ENCODE assay signal across 21 mouse cellular contexts in genomic region chr14:63020524-63021156, GRCm38 (mm10). TPM values are rescaled to one million over a fixed set of nuclear protein-coding genes. Genes with fewer than 3 reads are reported as not detected.
A peak's percentile ranks its signal among the peaks of the same experiment; 100 is the strongest.
DNase-seq lines count a peak whose midpoint lies in the region; ATAC-seq and TF ChIP-seq lines count a peak whose summit lies in the region.
"Had no signal": no experiment of that assay in that cellular context is flagged by ENCODE, and none has a peak within 500 bp of the region (broad histone marks: within the 10 kb centered on the region; RNA-seq: fewer than 3 reads in every experiment).

No protein-coding gene starts in this region.

- TF ChIP-seq CTCF in midbrain, postnatal 0 days (IDR thresholded peaks at IDR 0.05), result no peak
- no peak for TF ChIP-seq CTCF in cerebellum, adult 2 months (IDR thresholded peaks at IDR 0.05; ENCODE audit: borderline replicate concordance, insufficient read depth, low read depth, low read length)

- WGBS in midbrain, embryonic 14.5 days, result 62% methylated on average over 6 of the region's 6 CpGs
- 54% methylated on average over 6 of the region's 6 CpGs for WGBS in midbrain, postnatal 0 days
- WGBS in cerebellum, adult 2 months, result 65% methylated on average over 6 of the region's 6 CpGs

- H3K27me3 ChIP-seq in midbrain, embryonic 14.5 days (ENCODE audit: control insufficient read depth, insufficient read depth, low read length), result no peaks in the 10 kb centered on the region
- no peaks in the 10 kb centered on the region for H3K27me3 ChIP-seq in midbrain, postnatal 0 days (ENCODE audit: insufficient read depth, low read length)
- H3K27me3 ChIP-seq in cerebellum, adult 2 months (ENCODE audit: control insufficient read depth, insufficient read depth, low read length), result no peaks in the 10 kb centered on the region
- H3K27me3 ChIP-seq: CH12.LX; limb, embryonic 13.5 days had no signal

- no peak for TF ChIP-seq POLR2A in cerebellum, adult 2 months (IDR thresholded peaks at IDR 0.05; ENCODE audit: borderline replicate concordance, insufficient read depth, low read length)

- DNase-seq in midbrain, embryonic 14.5 days, result peak; percentile 7
- no peak for DNase-seq in midbrain, postnatal 0 days (ENCODE audit: low spot score)
- peak; percentile 64 for DNase-seq in Muller cell, postnatal 12 days (ENCODE audit: inconsistent ontology term)
- DNase-seq in frontal cortex, postnatal 25 days (ENCODE audit: low spot score in 2 of 2), result peak; percentile 5
- peak; percentile 26 to 59 for DNase-seq in right cerebral cortex, postnatal 36 days (ENCODE audit: low spot score in 2 of 2)
- no peak for DNase-seq in urinary bladder, postnatal 10 days (ENCODE audit: low spot score)
- DNase-seq in cerebellum, adult 2 months, result no peak
- DNase-seq: cerebellum, postnatal 10 days; gastrocnemius, postnatal 36 days; lung, postnatal 36 days had no signal

- no peaks in the 10 kb centered on the region for H3K36me3 ChIP-seq in midbrain, embryonic 14.5 days (ENCODE audit: control insufficient read depth, insufficient read depth, low read length)
- H3K36me3 ChIP-seq in midbrain, postnatal 0 days (ENCODE audit: insufficient read depth, low read length), result no peaks in the 10 kb centered on the region
- H3K36me3 ChIP-seq: heart, embryonic 13.5 days; limb, embryonic 13.5 days; midbrain, embryonic 10.5 days had no signal

- no peak overlapping the region for H3K4me2 ChIP-seq in midbrain, embryonic 14.5 days (ENCODE audit: low read length)
- no peak overlapping the region for H3K4me2 ChIP-seq in midbrain, postnatal 0 days (ENCODE audit: low read depth, low read length, poor library complexity, severe bottlenecking)
- H3K4me2 ChIP-seq: heart, embryonic 13.5 days; limb, embryonic 13.5 days had no signal

- H3K4me1 ChIP-seq in midbrain, embryonic 14.5 days (ENCODE audit: control insufficient read depth, insufficient read depth, low read length), result no peaks in the 10 kb centered on the region
- no peaks in the 10 kb centered on the region for H3K4me1 ChIP-seq in midbrain, postnatal 0 days (ENCODE audit: insufficient read depth, low read length)
- no peaks in the 10 kb centered on the region for H3K4me1 ChIP-seq in cerebellum, adult 2 months (ENCODE audit: control insufficient read depth, insufficient read depth, low read length)
- H3K4me1 ChIP-seq: limb, embryonic 13.5 days had no signal

- no peak overlapping the region for H3K9ac ChIP-seq in midbrain, embryonic 14.5 days (replicated peaks; ENCODE audit: low read length)
- no peak overlapping the region for H3K9ac ChIP-seq in midbrain, postnatal 0 days (replicated peaks; ENCODE audit: low read length, poor library complexity, severe bottlenecking)
- H3K9ac ChIP-seq: heart, embryonic 13.5 days; limb, embryonic 13.5 days had no signal

- no peak overlapping the region for H3K27ac ChIP-seq in midbrain, embryonic 14.5 days (replicated peaks; ENCODE audit: low read depth, low read length)
- no peak overlapping the region for H3K27ac ChIP-seq in midbrain, postnatal 0 days (ENCODE audit: low read depth, low read length)
- no peak overlapping the region for H3K27ac ChIP-seq in cerebellum, adult 2 months (ENCODE audit: insufficient read depth, low read length)
- H3K27ac ChIP-seq: heart, embryonic 13.5 days; kidney, postnatal 0 days; limb, embryonic 13.5 days; midbrain, embryonic 10.5 days had no signal

- no peak for ATAC-seq in midbrain, embryonic 14.5 days (ENCODE audit: low FRiP score, low TSS enrichment)
- no peak for ATAC-seq in midbrain, postnatal 0 days (ENCODE audit: low FRiP score)
- ATAC-seq: forebrain, embryonic 16.5 days had no signal

- H3K4me3 ChIP-seq in midbrain, embryonic 14.5 days (replicated peaks; ENCODE audit: low read depth, low read length), result no peak overlapping the region
- no peak overlapping the region for H3K4me3 ChIP-seq in midbrain, postnatal 0 days (ENCODE audit: low read depth, low read length)
- no peak overlapping the region for H3K4me3 ChIP-seq in cerebellum, adult 2 months (replicated peaks; ENCODE audit: insufficient read depth, low read depth, low read length)
- H3K4me3 ChIP-seq: erythroblast, embryonic 14.5 days; heart, embryonic 13.5 days; limb, embryonic 13.5 days; midbrain, embryonic 10.5 days had no signal

- H3K9me3 ChIP-seq in midbrain, embryonic 14.5 days (ENCODE audit: control insufficient read depth, low read length), result no peaks in the 10 kb centered on the region
- H3K9me3 ChIP-seq in midbrain, postnatal 0 days (ENCODE audit: low read length), result no peaks in the 10 kb centered on the region
- H3K9me3 ChIP-seq: heart, embryonic 13.5 days; midbrain, embryonic 10.5 days had no signal

RNA-seq across cellular contexts. Expression of gene Defb43, which starts 9.1 kb away (rescaled TPM):
- polyA plus RNA-seq in midbrain, embryonic 14.5 days (2014; fragmentation: Nextera tagmentation; extraction: Ambion mirVana), result not detected in 2 replicates
- not detected in 2 replicates for total RNA-seq in midbrain, postnatal 0 days (2014; rRNA removed)
- not detected in 2 replicates for polyA plus RNA-seq in midbrain, postnatal 0 days (2015; fragmentation: Nextera tagmentation; extraction: Ambion mirVana)
- not detected in 2 replicates for polyA plus RNA-seq in cerebellum, adult 2 months (2012; rRNA removed)
- total RNA-seq: CH12.LX; gastrocnemius, postnatal 36 days; hematopoietic stem cell, adult 5-6 weeks; layer of hippocampus, adult 8-10 months had no signal
- polyA plus RNA-seq: erythroblast, embryonic 14.5 days; forebrain, embryonic 16.5 days; heart, embryonic 13.5 days; kidney, postnatal 0 days; limb, embryonic 13.5 days; liver, embryonic 16.5 days; midbrain, embryonic 10.5 days; urinary bladder, adult 2 months had no signal

RNA-seq across cellular contexts. Expression of gene Defb47, which starts 22.8 kb away (rescaled TPM):
- 0.75 TPM in 1 of 2 replicates, not detected in the other for polyA plus RNA-seq in midbrain, embryonic 14.5 days (2014; fragmentation: Nextera tagmentation; extraction: Ambion mirVana)
- not detected in 2 replicates for total RNA-seq in midbrain, postnatal 0 days (2014; rRNA removed)
- not detected in 2 replicates for polyA plus RNA-seq in midbrain, postnatal 0 days (2015; fragmentation: Nextera tagmentation; extraction: Ambion mirVana)
- polyA plus RNA-seq in cerebellum, adult 2 months (2012; rRNA removed), result 1.4 and 2.6 TPM in 2 replicates
- total RNA-seq: CH12.LX; gastrocnemius, postnatal 36 days; hematopoietic stem cell, adult 5-6 weeks; layer of hippocampus, adult 8-10 months had no signal
- polyA plus RNA-seq: erythroblast, embryonic 14.5 days; forebrain, embryonic 16.5 days; heart, embryonic 13.5 days; kidney, postnatal 0 days; limb, embryonic 13.5 days; liver, embryonic 16.5 days; midbrain, embryonic 10.5 days; urinary bladder, adult 2 months had no signal

RNA-seq across cellular contexts. Expression of gene Defb42, which starts 26.2 kb away (rescaled TPM):
- polyA plus RNA-seq in midbrain, embryonic 14.5 days (2014; fragmentation: Nextera tagmentation; extraction: Ambion mirVana), result 0.29 TPM in 1 of 2 replicates, not detected in the other
- total RNA-seq in midbrain, postnatal 0 days (2014; rRNA removed), result 0.49 TPM in 1 of 2 replicates, not detected in the other
- polyA plus RNA-seq in midbrain, postnatal 0 days (2015; fragmentation: Nextera tagmentation; extraction: Ambion mirVana), result 0.11 TPM in 1 of 2 replicates, not detected in the other
- 6.5 and 8.1 TPM in 2 replicates for polyA plus RNA-seq in cerebellum, adult 2 months (2012; rRNA removed)
- total RNA-seq: CH12.LX; gastrocnemius, postnatal 36 days; hematopoietic stem cell, adult 5-6 weeks had no signal
- polyA plus RNA-seq: erythroblast, embryonic 14.5 days; limb, embryonic 13.5 days; liver, embryonic 16.5 days; midbrain, embryonic 10.5 days had no signal

RNA-seq across cellular contexts. Expression of gene Defb30, which starts 29.1 kb away (rescaled TPM):
- polyA plus RNA-seq in midbrain, embryonic 14.5 days (2014; fragmentation: Nextera tagmentation; extraction: Ambion mirVana), result not detected in 2 replicates
- not detected in 2 replicates for total RNA-seq in midbrain, postnatal 0 days (2014; rRNA removed)
- not detected in 2 replicates for polyA plus RNA-seq in midbrain, postnatal 0 days (2015; fragmentation: Nextera tagmentation; extraction: Ambion mirVana)
- polyA plus RNA-seq in cerebellum, adult 2 months (2012; rRNA removed), result not detected in 2 replicates
- total RNA-seq: CH12.LX; gastrocnemius, postnatal 36 days; hematopoietic stem cell, adult 5-6 weeks; layer of hippocampus, adult 8-10 months had no signal
- polyA plus RNA-seq: erythroblast, embryonic 14.5 days; forebrain, embryonic 16.5 days; heart, embryonic 13.5 days; kidney, postnatal 0 days; limb, embryonic 13.5 days; liver, embryonic 16.5 days; midbrain, embryonic 10.5 days; urinary bladder, adult 2 months had no signal

RNA-seq across cellular contexts. Expression of gene Defb48, which starts 36.3 kb away (rescaled TPM):
- polyA plus RNA-seq in midbrain, embryonic 14.5 days (2014; fragmentation: Nextera tagmentation; extraction: Ambion mirVana), result not detected in 2 replicates
- total RNA-seq in midbrain, postnatal 0 days (2014; rRNA removed), result not detected in 2 replicates
- polyA plus RNA-seq in midbrain, postnatal 0 days (2015; fragmentation: Nextera tagmentation; extraction: Ambion mirVana), result not detected in 2 replicates
- not detected in 2 replicates for polyA plus RNA-seq in cerebellum, adult 2 months (2012; rRNA removed)
- total RNA-seq: CH12.LX; gastrocnemius, postnatal 36 days; hematopoietic stem cell, adult 5-6 weeks; layer of hippocampus, adult 8-10 months had no signal
- polyA plus RNA-seq: erythroblast, embryonic 14.5 days; forebrain, embryonic 16.5 days; heart, embryonic 13.5 days; kidney, postnatal 0 days; limb, embryonic 13.5 days; liver, embryonic 16.5 days; midbrain, embryonic 10.5 days; urinary bladder, adult 2 months had no signal

Comparison
In these comparisons a context has a peak if more than half of its experiments do, and no peak if none do; other contexts are left out.
1. DNase-seq: peak in midbrain, embryonic 14.5 days (single experiment), Muller cell, postnatal 12 days (single experiment), frontal cortex, postnatal 25 days (2 of 2) and right cerebral cortex, postnatal 36 days (2 of 2); none in midbrain, postnatal 0 days (single experiment), urinary bladder, postnatal 10 days (single experiment) and cerebellum, adult 2 months (0 of 2).